Mouse (Mus musculus) R1 (cell line): Measurements from ENCODE around the gene Gm17490.
"Not testable (repeated sequence)": the region's sequence is repeated elsewhere in the genome, so short reads cannot be mapped to it uniquely, and the experiment has no call there.

ENCODE experiments used
- DNase-seq: peaks from one replicate; pipeline ENCODE4 v3.0.0-alpha.2; 2018; ENCODE audit warnings: low read depth, low spot score

The Gm17490 gene

DNA sequence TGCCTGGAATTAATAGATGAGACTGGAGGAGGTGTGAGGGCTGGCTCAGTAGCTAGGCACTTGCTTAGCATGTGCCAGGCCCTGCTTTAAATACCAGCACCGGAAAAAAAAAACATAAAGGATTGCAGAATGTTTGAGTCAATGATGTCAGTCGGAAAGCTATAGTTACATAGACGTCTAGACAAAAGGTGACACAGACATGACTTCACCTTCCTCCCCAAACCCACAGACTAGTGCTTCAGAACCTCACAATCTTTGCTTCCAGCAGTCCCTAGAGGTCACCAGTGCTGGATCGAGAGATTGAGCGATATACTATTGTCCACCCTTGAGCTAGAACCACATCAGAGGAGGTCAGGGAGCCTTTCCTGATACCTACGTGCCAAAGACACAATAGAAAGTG is 9.0 kb upstream of the Gm17490 start:
- DNase-seq, result no peak

DNA sequence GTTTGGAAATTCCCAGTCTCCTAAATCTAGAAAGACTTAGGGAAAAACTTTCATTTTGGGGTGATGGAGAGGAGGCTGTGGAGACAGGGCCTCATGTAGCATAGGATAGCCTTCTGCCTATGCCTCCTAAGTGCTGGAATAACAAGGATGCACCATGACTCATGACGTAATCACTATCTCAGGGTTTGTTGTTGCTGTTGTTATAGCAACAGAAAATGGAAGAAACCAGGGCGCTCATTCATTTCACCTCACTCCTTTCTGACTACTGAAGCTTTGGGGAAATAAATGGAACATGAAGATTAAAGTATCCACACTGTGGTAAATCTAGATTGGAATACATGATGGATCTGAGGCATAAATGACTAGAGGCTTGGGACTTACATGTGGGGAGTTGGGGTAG is 2.3 kb downstream of the Gm17490 start:
- no peak for DNase-seq

DNA sequence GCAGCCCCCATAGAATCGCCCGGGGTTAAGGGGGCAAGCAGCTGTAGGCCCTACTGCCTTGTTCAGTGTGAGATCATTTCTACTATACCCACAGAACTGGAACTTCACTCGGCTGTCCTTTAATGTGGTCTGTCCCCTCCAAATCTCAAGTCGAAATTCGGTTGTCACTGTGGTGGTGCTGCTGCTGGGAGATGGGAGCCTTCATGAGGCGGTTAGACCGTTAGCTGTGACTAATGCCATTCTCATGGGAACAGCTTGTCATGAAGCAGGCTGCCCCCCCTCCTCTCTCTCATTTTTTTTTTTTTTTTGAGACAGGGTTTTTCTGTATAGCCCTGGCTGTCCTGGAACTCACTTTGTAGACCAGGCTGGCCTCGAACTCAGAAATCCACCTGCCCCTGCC is 2.9 kb downstream of the Gm17490 start:
- DNase-seq, result no peak

DNA sequence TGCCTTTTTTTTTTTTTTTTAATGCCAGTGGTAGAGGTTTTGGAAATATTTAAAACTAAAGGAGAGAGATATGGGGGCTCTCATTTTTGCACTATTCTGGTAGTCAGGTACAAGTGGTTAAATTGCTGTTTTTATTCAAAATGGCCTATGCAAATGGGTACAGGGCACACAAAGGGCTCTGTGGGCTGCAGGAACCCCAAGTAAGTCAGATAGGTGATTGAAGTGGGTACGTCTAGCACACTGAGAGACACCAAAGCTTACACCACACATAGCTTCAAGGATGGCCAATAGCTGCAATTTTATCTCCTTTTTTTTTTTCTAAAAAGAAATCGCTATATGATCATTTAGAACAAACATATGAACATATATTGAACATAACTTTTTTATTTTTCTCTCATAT is 6.5 kb downstream of the Gm17490 start:
- DNase-seq, result no peak

DNA sequence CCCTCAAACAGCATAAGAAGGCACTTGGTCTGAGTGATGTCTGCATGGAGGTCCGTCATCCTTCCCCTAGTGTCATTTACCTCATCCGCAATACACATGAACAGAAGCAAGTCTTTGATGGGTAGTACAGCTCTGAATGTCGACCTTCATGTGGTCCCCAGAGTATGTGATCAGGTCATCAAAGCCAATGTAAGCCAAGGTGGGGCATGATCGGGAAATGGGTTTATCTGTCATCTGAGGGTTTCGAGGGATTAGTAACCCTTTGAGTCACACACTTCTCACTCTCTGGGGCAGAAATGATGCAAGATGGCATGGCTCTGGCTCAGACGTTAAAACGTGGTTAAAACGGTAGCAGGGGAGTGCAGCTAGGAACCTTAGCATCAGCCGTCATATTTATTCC is 9.2 kb downstream of the Gm17490 start:
- no peak for DNase-seq

DNA sequence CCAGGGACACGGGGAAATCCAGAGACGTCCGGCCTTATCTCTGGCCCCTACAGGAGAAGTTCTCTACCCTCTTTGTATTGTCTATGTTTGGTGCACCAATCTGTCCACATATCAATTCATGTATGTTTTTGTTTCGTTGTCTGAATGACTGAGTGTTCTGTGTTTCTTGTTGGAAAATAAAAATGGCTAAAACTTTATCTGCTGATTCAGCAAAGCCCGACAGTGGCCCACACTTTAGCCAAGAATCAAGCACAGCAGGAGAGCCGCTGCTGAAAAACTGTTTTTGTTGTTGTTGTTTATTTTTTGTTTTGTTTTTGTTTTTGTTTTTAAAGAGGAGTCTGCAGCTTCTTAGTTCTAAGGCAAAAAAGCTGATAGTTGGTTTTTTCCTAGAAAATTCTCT is 13.1 kb downstream of the Gm17490 start:
- DNase-seq, result not testable (repeated sequence)

DNA sequence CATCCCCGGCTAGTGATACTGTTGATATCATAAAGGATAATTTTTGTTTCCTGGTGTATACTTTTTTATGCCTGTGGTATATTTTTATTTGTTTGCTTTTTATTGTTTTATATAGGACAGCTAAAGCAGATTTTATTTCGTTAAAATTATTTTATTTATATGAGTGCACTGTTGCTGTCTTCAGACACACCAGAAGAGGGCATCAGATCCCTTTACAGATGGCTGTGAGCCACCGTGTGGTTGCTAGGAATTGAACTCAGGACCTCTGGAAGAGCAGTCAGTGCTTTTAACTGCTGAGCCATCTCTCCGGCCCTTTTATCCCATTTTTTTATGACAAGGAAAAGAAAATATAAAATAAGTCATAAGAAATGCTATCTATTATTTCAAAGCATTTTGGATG is 19.3 kb downstream of the Gm17490 start:
- not testable (repeated sequence) for DNase-seq

DNA sequence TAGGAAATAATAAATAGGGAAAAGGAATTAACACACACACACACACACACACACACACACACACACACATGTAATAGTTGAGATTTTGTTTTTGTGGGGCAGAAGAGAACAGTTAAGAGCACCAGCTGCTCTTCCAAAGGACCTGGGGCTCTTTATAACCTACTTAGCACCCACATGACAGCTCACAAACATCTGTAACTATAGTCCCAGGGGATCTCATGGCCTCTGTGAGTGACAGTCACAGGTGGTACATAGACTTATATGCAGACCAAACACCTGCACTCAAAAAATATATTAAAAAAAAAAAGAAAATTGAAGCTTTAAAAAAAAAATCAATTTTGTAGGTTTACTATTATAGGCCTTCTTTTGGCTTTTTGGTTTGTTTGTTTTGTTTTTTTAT is 21.2 kb downstream of the Gm17490 start:
- no peak for DNase-seq

DNA sequence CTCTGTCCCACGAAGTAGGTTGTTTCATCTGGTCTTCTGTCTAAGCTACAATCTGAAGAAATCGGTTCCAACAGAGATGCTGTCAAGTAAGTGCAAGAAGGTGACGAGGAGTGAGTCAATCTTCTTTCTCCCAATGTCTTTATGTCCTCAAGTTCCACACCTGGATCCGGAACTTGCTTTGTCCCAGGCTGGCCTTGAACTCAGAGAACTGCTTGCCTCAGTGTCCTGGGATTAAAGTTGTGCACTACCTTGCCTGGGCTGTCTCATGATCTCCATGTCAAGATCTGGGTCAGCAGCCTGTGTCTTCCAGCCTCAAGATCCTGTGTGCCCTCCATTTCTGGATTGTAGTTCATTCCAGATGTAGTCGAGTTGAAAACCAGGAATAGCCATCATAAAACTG is 22.0 kb downstream of the Gm17490 start, which contains the start of gene Rbm17:
Gene Rbm17, minus strand, starts transcription at position 101 of the 400 bp plus-strand sequence.
- DNase-seq, result no peak

DNA sequence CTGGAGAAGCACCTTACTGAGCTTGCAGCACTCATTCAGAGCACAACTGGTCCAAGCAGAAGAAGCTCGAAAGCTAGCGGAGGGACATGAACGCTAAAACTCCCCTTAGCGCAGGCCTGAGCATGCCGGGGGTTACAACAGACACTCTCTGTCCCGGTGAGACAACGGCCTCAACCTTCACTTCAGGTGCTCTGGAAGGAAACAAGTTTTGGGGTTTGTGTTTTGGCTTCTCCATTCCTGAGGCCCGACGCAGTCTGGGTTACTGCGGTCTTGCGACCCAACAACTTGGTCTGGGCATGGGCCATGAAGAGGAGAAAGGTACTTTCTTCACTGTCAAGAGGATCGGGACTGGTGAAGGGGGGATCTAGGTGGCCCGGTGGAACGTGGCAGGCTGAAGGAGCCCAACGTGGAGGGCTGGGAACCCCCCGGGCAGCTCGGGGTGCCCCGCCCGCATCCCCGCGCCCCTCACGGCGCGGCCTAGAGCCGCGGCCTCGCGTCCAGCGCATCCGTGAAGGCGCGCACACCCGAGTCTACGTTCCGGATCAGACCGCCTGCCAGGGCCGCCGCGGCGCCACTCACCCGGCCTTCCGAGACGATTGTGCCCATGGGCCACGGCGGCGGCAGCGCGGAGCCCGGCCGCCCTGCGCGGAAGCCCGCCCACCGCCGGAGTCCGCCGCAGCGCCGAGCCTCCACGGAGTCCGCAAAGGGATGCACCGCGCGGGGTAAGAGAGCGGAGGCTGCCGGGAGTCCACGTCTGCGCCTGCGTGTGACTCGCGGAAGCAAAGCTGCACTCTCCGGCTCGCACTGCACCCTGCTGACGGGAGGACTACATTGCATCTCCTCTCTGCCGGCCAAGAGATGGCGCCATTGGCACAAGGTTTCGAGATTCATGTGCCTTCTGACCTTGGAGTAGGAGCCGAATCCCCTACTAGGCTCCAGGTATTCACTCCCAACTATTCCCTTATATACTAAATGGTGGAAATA is 23.3 kb downstream of the Gm17490 start:
- DNase-seq, result peak; percentile 95

DNA sequence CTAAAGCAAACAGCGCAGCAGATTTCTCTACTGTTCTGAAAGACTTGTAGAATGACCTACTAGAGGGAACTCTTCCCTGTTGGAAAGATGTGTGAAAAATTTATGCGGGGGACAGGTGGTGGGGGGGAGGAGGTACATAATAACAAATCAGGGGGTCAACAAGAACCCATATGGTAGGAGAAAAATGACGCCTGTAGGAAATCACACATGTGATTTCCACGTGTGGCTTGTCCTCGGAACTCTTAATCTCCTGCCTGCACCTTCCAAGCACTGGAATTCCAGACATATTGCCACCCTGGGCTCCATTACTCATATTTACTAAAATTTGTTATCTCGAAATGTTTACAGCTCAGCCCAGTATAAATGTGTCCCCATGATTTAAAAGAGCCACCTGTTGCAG is 24.3 kb downstream of the Gm17490 start:
- no peak for DNase-seq

DNA sequence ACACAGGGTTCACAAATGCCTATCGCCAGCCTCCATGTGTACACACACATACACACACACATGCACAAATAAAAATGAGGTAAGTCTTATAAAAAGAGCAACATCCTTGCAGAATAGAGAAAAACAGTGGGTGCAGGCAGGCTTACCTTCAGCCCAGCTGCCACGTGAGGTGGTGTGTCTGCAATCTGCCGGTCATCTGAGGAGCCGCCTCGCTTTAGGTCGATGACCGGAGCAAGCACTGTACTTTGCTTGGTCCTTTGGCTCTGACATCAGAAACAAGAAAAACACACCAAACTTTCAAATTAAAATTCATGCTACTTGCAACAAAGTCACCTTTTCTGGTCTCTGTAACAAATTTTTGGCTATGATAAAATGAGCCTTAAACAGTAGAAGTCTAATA is 28.2 kb downstream of the Gm17490 start:
- DNase-seq, result no peak

DNA sequence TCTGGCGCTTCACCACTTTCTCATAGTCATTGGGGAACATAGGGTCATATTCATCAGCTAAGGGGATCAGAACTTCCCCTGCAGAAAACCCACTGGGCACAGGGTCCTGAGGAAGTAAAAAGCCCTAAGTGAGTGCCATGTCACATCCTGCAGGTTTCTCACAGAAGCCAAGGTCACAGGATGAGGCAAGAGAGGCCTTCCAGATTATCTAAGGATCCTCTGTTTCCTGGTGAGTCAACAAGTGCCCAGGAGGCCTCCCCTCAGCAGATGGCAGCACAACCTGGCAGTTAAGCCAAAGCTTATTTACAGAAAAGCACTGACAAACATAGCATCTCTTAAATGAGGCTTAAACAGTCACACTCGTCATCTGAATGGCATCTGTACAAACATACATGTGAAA is 29.4 kb downstream of the Gm17490 start:
- DNase-seq, result no peak

DNA sequence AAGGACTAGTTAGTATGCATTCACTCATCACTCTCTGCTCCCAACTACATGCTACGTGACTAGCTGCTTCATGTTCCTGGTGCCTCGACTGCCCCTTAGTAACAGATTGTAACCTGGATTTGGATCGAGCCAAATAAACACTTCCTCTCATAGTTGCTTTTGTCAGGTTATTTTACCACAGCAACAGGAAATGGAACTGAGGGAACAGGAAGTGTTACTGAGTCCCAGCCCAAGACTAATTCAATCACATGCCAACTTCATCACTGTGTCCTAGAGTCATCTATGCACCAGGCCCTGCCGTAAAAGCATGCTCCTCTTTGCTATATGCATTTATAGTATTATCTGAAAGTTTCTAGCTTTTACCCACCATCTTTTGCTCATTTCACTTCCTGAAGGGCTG is 38.1 kb downstream of the Gm17490 start:
- DNase-seq, result no peak

DNA sequence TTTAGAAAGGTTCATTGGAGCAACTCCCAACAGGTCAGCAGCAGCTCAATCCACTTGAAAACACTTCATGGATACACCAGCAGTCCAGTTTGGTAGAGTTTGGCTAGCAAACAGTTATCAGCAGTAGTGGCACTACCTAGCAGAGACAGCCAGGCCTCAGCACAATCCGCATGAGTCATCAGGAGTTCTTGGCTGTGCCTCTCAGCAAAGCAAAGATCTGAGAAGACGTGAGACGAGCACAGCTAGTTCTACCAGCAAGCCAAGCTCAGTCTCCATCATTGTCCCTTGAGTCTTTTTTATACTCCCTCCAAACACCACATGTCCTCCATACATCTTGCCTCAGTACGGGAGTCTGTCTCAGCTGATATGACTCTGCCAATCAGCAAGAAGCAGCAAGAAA is 46.7 kb downstream of the Gm17490 start:
- no peak for DNase-seq

DNA sequence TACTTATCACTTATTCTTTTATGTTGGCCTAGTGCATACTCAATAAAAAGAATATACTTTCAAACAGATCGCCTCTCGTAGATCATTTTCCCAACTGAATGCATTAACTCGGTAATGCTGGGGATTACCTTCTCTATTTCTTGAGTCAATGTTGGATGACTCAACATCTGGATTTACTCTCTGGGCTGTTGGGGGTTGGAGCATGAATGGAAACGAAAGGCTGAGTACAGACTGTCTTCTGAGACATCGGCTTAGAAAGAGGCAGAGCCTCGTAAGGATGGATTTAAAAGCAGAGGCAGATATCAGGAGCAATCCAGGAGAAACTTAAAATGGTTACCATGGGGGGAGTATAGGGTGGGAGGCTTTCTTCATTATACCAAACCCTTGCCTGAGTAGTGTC is 47.9 kb downstream of the Gm17490 start:
- DNase-seq, result no peak
